Mouse (Mus musculus) C2C12 (cell line): ENCODE data around the gene Foxm1. TPM values are rescaled to one million over a fixed set of nuclear protein-coding genes. Genes with fewer than 3 reads are reported as not detected.

Source experiments
- H3K27me3 ChIP-seq: one replicate; pipeline ENCODE4 v1.6.1; 2011; ENCODE audit not compliant: control insufficient read depth, insufficient read depth, insufficient read length
- H3K36me3 ChIP-seq: one replicate; pipeline ENCODE4 v1.6.1; 2011; ENCODE audit not compliant: control insufficient read depth, insufficient read depth
- H3K4me3 ChIP-seq: one replicate; pipeline ENCODE4 v1.5.1; 2011; ENCODE audit warnings: mild to moderate bottlenecking, control low read depth; ENCODE audit not compliant: poor library complexity, insufficient read depth, severe bottlenecking
- H3K79me2 ChIP-seq: one replicate; pipeline ENCODE4 v1.6.1; 2011; ENCODE audit not compliant: control insufficient read depth, insufficient read depth
- H3K79me3 ChIP-seq: one replicate; pipeline ENCODE4 v1.6.1; 2011; ENCODE audit warnings: low read depth, control low read depth
- H3ac ChIP-seq: one replicate; pipeline ENCODE3; 2011; ENCODE audit warnings: low read depth; ENCODE audit not compliant: control insufficient read depth, insufficient read length
- CEBPB ChIP-seq: IDR thresholded peaks from one replicate; pipeline ENCODE4 v1.6.1; 2011; ENCODE audit warnings: low read depth, mild to moderate bottlenecking, control low read depth, moderate library complexity
- CTCF ChIP-seq: IDR thresholded peaks from one replicate; pipeline ENCODE4 v1.5.1; 2011; ENCODE audit not compliant: control insufficient read depth, insufficient read depth, insufficient read length
- FOSL1 ChIP-seq: IDR thresholded peaks from one replicate; pipeline ENCODE4 v1.8.0; 2011; ENCODE audit warnings: mild to moderate bottlenecking, low read length; ENCODE audit not compliant: poor library complexity, insufficient read depth, severe bottlenecking
- MAX ChIP-seq: IDR thresholded peaks from one replicate; pipeline ENCODE4 v1.6.1; 2011; ENCODE audit warnings: mild to moderate bottlenecking, control low read depth
- MYOD1 ChIP-seq: IDR thresholded peaks from one replicate; pipeline ENCODE4 v1.6.1; 2011; ENCODE audit warnings: low read depth; ENCODE audit not compliant: control insufficient read depth, insufficient read length
- MYOG ChIP-seq: IDR thresholded peaks from one replicate; pipeline ENCODE4 v1.6.1; 2011; ENCODE audit not compliant: control insufficient read depth, insufficient read length; ENCODE audit errors: extremely low read depth
- USF1 ChIP-seq: IDR thresholded peaks from one replicate; pipeline ENCODE4 v1.6.1; 2011; ENCODE audit warnings: low read depth, mild to moderate bottlenecking, control low read depth, moderate library complexity
- polyA plus RNA-seq: library from polyadenylated mRNA; unstranded; fragments of >200 nt; fragmentation: generic; extraction: Trizol; gene quantifications from one replicate; pipeline ENCODE4 v1.2.1, GENCODE M21; 2012; ENCODE audit warnings: missing spikeins

Gene Foxm1
- polyA plus RNA-seq, 1 experiment: 60.4 TPM

- no peak for TF ChIP-seq MYOG
- no peak for TF ChIP-seq FOSL1
- no peak for TF ChIP-seq CEBPB
- TF ChIP-seq MAX: no peak
- no peak for TF ChIP-seq CTCF
- TF ChIP-seq USF1: no peak
- TF ChIP-seq MYOD1: no peak
- no peak overlapping the region for H3K4me3 ChIP-seq
- H3ac ChIP-seq: no peak overlapping the region
- peaks cover 13% of the 10 kb centered on the region for H3K36me3 ChIP-seq
- H3K79me3 ChIP-seq: peaks cover 2% of the 10 kb centered on the region
- H3K79me2 ChIP-seq: no peaks in the 10 kb centered on the region
- H3K27me3 ChIP-seq: no peaks in the 10 kb centered on the region
Observed at GRCm38 (mm10) chr6:128338876-128339275, 23.9 kb upstream of the Foxm1 start.

GRCm38 (mm10) chr6:128341956-128342723, 20.6 kb upstream of the Foxm1 start:
- Histone ChIP-seq H3K79me2 (no peaks in the 10 kb centered on the region), H3ac (no peak overlapping the region), H3K27me3 (no peaks in the 10 kb centered on the region), H3K4me3 (no peak overlapping the region), H3K36me3 (peaks cover 8% of the 10 kb centered on the region), H3K79me3 (peaks cover 4% of the 10 kb centered on the region)
- TF ChIP-seq MAX (no peak), CTCF (no peak), CEBPB (no peak), MYOD1 (no peak), FOSL1 (no peak), MYOG (no peak), USF1 (no peak)

GRCm38 (mm10) chr6:128345623-128346022, 17.1 kb upstream of the Foxm1 start:
- Histone ChIP-seq H3ac (no peak overlapping the region), H3K4me3 (no peak overlapping the region), H3K36me3 (peaks cover 8% of the 10 kb centered on the region), H3K79me2 (peaks cover 4% of the 10 kb centered on the region), H3K27me3 (no peaks in the 10 kb centered on the region), H3K79me3 (peaks cover 4% of the 10 kb centered on the region)
- TF ChIP-seq CEBPB (peak; percentile 83), MAX (no peak)

GRCm38 (mm10) chr6:128346782-128347181, 16.0 kb upstream of the Foxm1 start:
- TF ChIP-seq MYOG: no peak
- no peak for TF ChIP-seq FOSL1
- TF ChIP-seq CTCF: no peak
- no peak for TF ChIP-seq MAX
- TF ChIP-seq MYOD1: no peak
- no peak for TF ChIP-seq CEBPB
- no peak for TF ChIP-seq USF1
- H3K4me3 ChIP-seq: no peak overlapping the region
- H3K79me2 ChIP-seq: peaks cover 16% of the 10 kb centered on the region
- H3ac ChIP-seq: no peak overlapping the region
- no peaks in the 10 kb centered on the region for H3K27me3 ChIP-seq
- H3K79me3 ChIP-seq: peaks cover 5% of the 10 kb centered on the region
- peaks cover 14% of the 10 kb centered on the region for H3K36me3 ChIP-seq

- Histone ChIP-seq H3K79me2 (peaks cover 39% of the 10 kb centered on the region), H3K27me3 (no peaks in the 10 kb centered on the region), H3K4me3 (no peak overlapping the region), H3K79me3 (peaks cover 5% of the 10 kb centered on the region), H3ac (no peak overlapping the region), H3K36me3 (peaks cover 6% of the 10 kb centered on the region)
- TF ChIP-seq MYOD1: no peak
- TF ChIP-seq USF1: no peak
- no peak for TF ChIP-seq FOSL1
- no peak for TF ChIP-seq CTCF
- no peak for TF ChIP-seq MAX
- TF ChIP-seq CEBPB: no peak
- no peak for TF ChIP-seq MYOG
Observed at GRCm38 (mm10) chr6:128349711-128350110, 13.1 kb upstream of the Foxm1 start.

GRCm38 (mm10) chr6:128354140-128354539, 8.6 kb upstream of the Foxm1 start:
- H3K79me3 ChIP-seq: peaks cover 10% of the 10 kb centered on the region
- H3K27me3 ChIP-seq: no peaks in the 10 kb centered on the region
- H3ac ChIP-seq: no peak overlapping the region
- H3K4me3 ChIP-seq: no peak overlapping the region
- no peak for TF ChIP-seq MAX
- TF ChIP-seq MYOD1: no peak
- TF ChIP-seq CEBPB: peak; percentile 41
- TF ChIP-seq CTCF: no peak
- no peak for TF ChIP-seq MYOG
- peaks cover 47% of the 10 kb centered on the region for H3K79me2 ChIP-seq
- peaks cover 28% of the 10 kb centered on the region for H3K36me3 ChIP-seq
